Mouse (Mus musculus) adrenal gland, postnatal 4 days (tissue): ENCODE measurements around the gene Ajuba. TPM values are rescaled to one million over a fixed set of nuclear protein-coding genes. Genes with fewer than 3 reads are reported as not detected.

Source experiments
- DNase-seq, 2 experiments: peaks; one replicate each; pipeline ENCODE4 v3.0.0; 2021 to 2022; ENCODE audit warnings: low spot score in 2 of 2, mixed read lengths in 2 of 2
- total RNA-seq, 2 experiments: library from RNA; stranded (reverse); gene quantifications; 2 replicates each; pipeline ENCODE4 v1.2.3; 2021

Ajuba gene
- total RNA-seq, 2 experiments from 2014 or later = 27.3 to 27.5 TPM

- DNase-seq = no peak
These were observed 16.7 kb upstream of the Ajuba start for GRCm38 (mm10) chr14:54594055-54594454.

- DNase-seq = no peak
These were observed 15.1 kb upstream of the Ajuba start for GRCm38 (mm10) chr14:54592319-54592934.

GRCm38 (mm10) chr14:54591056-54591455, 13.7 kb upstream of the Ajuba start:
- no peak for DNase-seq

- DNase-seq = no peak
These were observed 6.5 kb upstream of the Ajuba start for GRCm38 (mm10) chr14:54583681-54584338.

- no peak for DNase-seq
These were observed 5.2 kb upstream of the Ajuba start for GRCm38 (mm10) chr14:54582536-54582935.

- no peak for DNase-seq
These were observed 2.3 kb upstream of the Ajuba start for GRCm38 (mm10) chr14:54579638-54580037.

- DNase-seq = no peak
These were observed 705 bp upstream of the Ajuba start for GRCm38 (mm10) chr14:54578063-54578462.

- no peak for DNase-seq
These were observed 893 bp downstream of the Ajuba start for GRCm38 (mm10) chr14:54576241-54577088.

- DNase-seq = peak in 1 of 2 experiments; percentile 36
These were observed 1.7 kb downstream of the Ajuba start for GRCm38 (mm10) chr14:54575631-54576030.

- DNase-seq = no peak
These were observed 2.3 kb downstream of the Ajuba start for GRCm38 (mm10) chr14:54575031-54575430.

- DNase-seq = no peak
These were observed 3.1 kb downstream of the Ajuba start for GRCm38 (mm10) chr14:54574253-54574652.

- no peak for DNase-seq
These were observed 4.3 kb downstream of the Ajuba start for GRCm38 (mm10) chr14:54572790-54573736.

GRCm38 (mm10) chr14:54572122-54572521, 5.2 kb downstream of the Ajuba start:
- DNase-seq = no peak

- no peak for DNase-seq
These were observed 7.6 kb downstream of the Ajuba start for GRCm38 (mm10) chr14:54569451-54570392.

- DNase-seq = peak in 1 of 2 experiments; percentile 51
These were observed 8.5 kb downstream of the Ajuba start for GRCm38 (mm10) chr14:54568694-54569414.

- DNase-seq = no peak
These were observed 16.7 kb downstream of the Ajuba start for GRCm38 (mm10) chr14:54560527-54561242.

- DNase-seq = no peak
These were observed 20.0 kb downstream of the Ajuba start for GRCm38 (mm10) chr14:54557330-54557729.
